Mouse (Mus musculus) heart, embryonic 14.5 days (tissue): ENCODE results near the gene Krt86. TPM values are rescaled to one million over a fixed set of nuclear protein-coding genes. Genes with fewer than 3 reads are reported as not detected.
"Not testable (repeated sequence)": the region's sequence is repeated elsewhere in the genome, so short reads cannot be mapped to it uniquely, and the experiment has no call there.

ENCODE experiments used
- ATAC-seq: fragments of 200-750 bp; cut with Nextera tagmentation; 2 replicates; pipeline ENCODE4 v1.8.0; 2017; ENCODE audit warnings: low read depth, moderate TSS enrichment; ENCODE audit not compliant: insufficient number of reproducible peaks, insufficient read depth, low FRiP score
- H3K27ac ChIP-seq, 2 experiments: fragments of 200-500 bp in 1 of 2; fragments of 300-500 bp in 1 of 2; sonication (generic) in 1 of 2; replicated peaks in 1 of 2; 2 replicates each; pipeline ENCODE4 v1.5.1; 2012 to 2014; ENCODE audit warnings: low read depth in 2 of 2, low read length in 2 of 2, control low read depth in 1 of 2, mild to moderate bottlenecking in 1 of 2, mixed read lengths in 1 of 2; ENCODE audit not compliant: control insufficient read depth in 1 of 2, insufficient read depth in 1 of 2
- H3K27me3 ChIP-seq: fragments of 300-500 bp; sonication (generic); 2 replicates; pipeline ENCODE4 v1.6.1; 2014; ENCODE audit warnings: mild to moderate bottlenecking, low read length, control low read depth; ENCODE audit not compliant: control insufficient read depth, insufficient read depth
- H3K36me3 ChIP-seq: fragments of 300-500 bp; sonication (generic); 2 replicates; pipeline ENCODE4 v1.6.1; 2014; ENCODE audit warnings: mild to moderate bottlenecking, control low read depth, low read length, mixed read lengths; ENCODE audit not compliant: control insufficient read depth, insufficient read depth
- H3K4me1 ChIP-seq, 2 experiments: fragments of 200-500 bp in 1 of 2; fragments of 300-500 bp in 1 of 2; sonication (generic) in 1 of 2; 2 replicates each; pipeline ENCODE4 v1.6.1; 2012 to 2014; ENCODE audit warnings: low read length in 2 of 2, control low read depth in 1 of 2, mixed read lengths in 1 of 2; ENCODE audit not compliant: control insufficient read depth in 2 of 2, insufficient read depth in 2 of 2
- H3K4me2 ChIP-seq: fragments of 300-500 bp; sonication (generic); 2 replicates; pipeline ENCODE4 v1.6.1; 2014; ENCODE audit warnings: mild to moderate bottlenecking, low read length
- H3K4me3 ChIP-seq, 2 experiments: fragments of 200-500 bp in 1 of 2; fragments of 300-500 bp in 1 of 2; sonication (generic) in 1 of 2; 2 replicates each; pipeline ENCODE4 v1.5.1; 2012 to 2014; ENCODE audit warnings: low read length in 2 of 2, mild to moderate bottlenecking in 2 of 2, control low read depth in 1 of 2, low read depth in 1 of 2, moderate library complexity in 1 of 2; ENCODE audit not compliant: control insufficient read depth in 1 of 2, insufficient read depth in 1 of 2
- H3K9ac ChIP-seq: fragments of 300-500 bp; sonication (generic); 2 replicates; pipeline ENCODE4 v1.6.1; 2014; ENCODE audit warnings: mild to moderate bottlenecking, low read length
- H3K9me3 ChIP-seq: fragments of 300-500 bp; sonication (generic); 2 replicates; pipeline ENCODE4 v1.6.1; 2016; ENCODE audit warnings: low read length, control low read depth; ENCODE audit not compliant: control insufficient read depth
- WGBS: fragments of 180-500 bp; shearing (Covaris S2); extraction: QIAGEN DNeasy Blood & Tissue Kit; methylation state at CpG from one replicate; pipeline ENCODE4 v1.1.7; 2014; 5-methylcytosine and 5-hydroxymethylcytosine counted together
- polyA plus RNA-seq: library from polyadenylated mRNA; unstranded; fragments of >200 nt; fragmentation: Nextera tagmentation; extraction: Ambion mirVana; gene quantifications from 2 replicates; pipeline ENCODE4 v1.2.1, GENCODE M21; 2014

Gene Krt86
- polyA plus RNA-seq, 1 experiment from 2014 or later, result not detected

- no peak overlapping the region for H3K4me3 ChIP-seq
- no peaks in the 10 kb centered on the region for H3K36me3 ChIP-seq
- ATAC-seq, result no peak
- no peaks in the 10 kb centered on the region for H3K4me1 ChIP-seq
- H3K27me3 ChIP-seq, result no peaks in the 10 kb centered on the region; the same call in 1 of the 2 replicates
- no peaks in the 10 kb centered on the region for H3K9me3 ChIP-seq
- no peak overlapping the region for H3K27ac ChIP-seq
- WGBS, result 79% methylated on average over 9 of the region's 9 CpGs
- no peak overlapping the region for H3K9ac ChIP-seq
- no peak overlapping the region for H3K4me2 ChIP-seq
Measured at GRCm38 (mm10) chr15:101508247-101508646, 35.0 kb downstream of the Krt86 start.

GRCm38 (mm10) chr15:101517161-101517560 is 43.9 kb downstream of the Krt86 start, which contains the start of gene Gm49425:
Gm49425 (minus strand) TSS chr15:101517261.
- WGBS, result 54% methylated on average over 2 of the region's 2 CpGs
- H3K9ac ChIP-seq, ATAC-seq: not testable (repeated sequence)

GRCm38 (mm10) chr15:101519792-101520191 is 46.5 kb downstream of the Krt86 start:
- peaks cover 13% of the 10 kb centered on the region for H3K27me3 ChIP-seq
- H3K4me3 ChIP-seq, result no peak overlapping the region
- no peaks in the 10 kb centered on the region for H3K9me3 ChIP-seq
- H3K36me3 ChIP-seq, result no peaks in the 10 kb centered on the region
- H3K27ac ChIP-seq, result no peak overlapping the region
- ATAC-seq, result no peak
- H3K4me1 ChIP-seq, result no peaks in the 10 kb centered on the region
- no peak overlapping the region for H3K9ac ChIP-seq
- whole genome bisulfite sequencing, result 10% methylated on average over 2 of the region's 2 CpGs
- H3K4me2 ChIP-seq, result no peak overlapping the region

More at GRCm38 (mm10) chr15:101517161-101517560, 43.9 kb downstream of the Krt86 start, which contains the start of gene Gm49425:
- H3K4me3 ChIP-seq, H3K27ac ChIP-seq, H3K36me3 ChIP-seq, H3K4me1 ChIP-seq, H3K9me3 ChIP-seq, H3K4me2 ChIP-seq: not testable (repeated sequence)
- H3K27me3 ChIP-seq, result peaks cover 13% of the 10 kb centered on the region

- Histone ChIP-seq H3K4me2 (no peak overlapping the region), H3K4me1 (no peaks in the 10 kb centered on the region), H3K9me3 (no peaks in the 10 kb centered on the region), H3K27me3 (peaks cover 18% of the 10 kb centered on the region), H3K9ac (no peak overlapping the region), H3K27ac (no peak overlapping the region), H3K4me3 (no peak overlapping the region), H3K36me3 (no peaks in the 10 kb centered on the region)
- ATAC-seq, result no peak
- 67% methylated on average over 4 of the region's 4 CpGs for WGBS
Measured at GRCm38 (mm10) chr15:101522556-101523232, 49.4 kb downstream of the Krt86 start.

Other genes starting within 250 kb of the Krt86 start
- gene Grasp, start 249.3 kb upstream of the Krt86 start, polyA plus RNA-seq, result 3.8 and 5.5 TPM in 2 replicates
- 6.0 and 6.6 TPM in 2 replicates for gene Nr4a1, start 219.2 kb upstream of the Krt86 start, polyA plus RNA-seq
- gene Atg101, start 189.2 kb upstream of the Krt86 start, polyA plus RNA-seq, result 49.5 and 50.4 TPM in 2 replicates
- 0.85 and 1.8 TPM in 2 replicates for gene 6030408B16Rik, start 180.3 kb upstream of the Krt86 start, polyA plus RNA-seq
- gene Krt80, start 103.3 kb upstream of the Krt86 start, polyA plus RNA-seq, result 6.9 and 8.0 TPM in 2 replicates
- 10.0 and 13.7 TPM in 2 replicates for gene Krt7, start 62.4 kb upstream of the Krt86 start, polyA plus RNA-seq
- gene Krt87, start 34.7 kb upstream of the Krt86 start, polyA plus RNA-seq, result not detected in 2 replicates
- not detected in 2 replicates for gene Krt88, start 25.7 kb upstream of the Krt86 start, polyA plus RNA-seq
- gene Krt81, start 9.7 kb upstream of the Krt86 start, polyA plus RNA-seq, result not detected in 2 replicates
- gene Krt83, start 18.0 kb downstream of the Krt86 start, polyA plus RNA-seq, result not detected in 2 replicates
- gene Gm49425, start 43.8 kb downstream of the Krt86 start, polyA plus RNA-seq, result not detected in 2 replicates
- not detected in 2 replicates for gene Krt84, start 59.3 kb downstream of the Krt86 start, polyA plus RNA-seq
- gene Krt82, start 77.2 kb downstream of the Krt86 start, polyA plus RNA-seq, result not detected in 2 replicates
- gene Krt90, start 89.5 kb downstream of the Krt86 start, polyA plus RNA-seq, result not detected in 2 replicates
- gene Krt75, start 100.4 kb downstream of the Krt86 start, polyA plus RNA-seq, result 0.05 TPM in 1 of 2 replicates, not detected in the other
- not detected in 2 replicates for gene Gm5414, start 154.7 kb downstream of the Krt86 start, polyA plus RNA-seq
- not detected in 2 replicates for gene Gm5478, start 173.9 kb downstream of the Krt86 start, polyA plus RNA-seq
- not detected in 2 replicates for gene Krt6b, start 206.8 kb downstream of the Krt86 start, polyA plus RNA-seq
- not detected in 2 replicates for gene Krt6a, start 220.8 kb downstream of the Krt86 start, polyA plus RNA-seq
- gene Krt5, start 239.4 kb downstream of the Krt86 start, polyA plus RNA-seq, result not detected in 2 replicates